Mouse (Mus musculus) bone marrow macrophage, adult 2 months (primary cell): Measurements from ENCODE around the gene Aldh4a1.

ENCODE experiments used
- CTCF ChIP-seq: IDR thresholded peaks from 2 replicates; pipeline ENCODE4 v1.5.1; 2012; ENCODE audit warnings: low read depth, mild to moderate bottlenecking, low read length, moderate library complexity
- POLR2A ChIP-seq: IDR thresholded peaks from 2 replicates; pipeline ENCODE4 v1.6.1; 2012; ENCODE audit warnings: mild to moderate bottlenecking, low read depth, low read length, borderline replicate concordance

- TF ChIP-seq CTCF (no peak), POLR2A (no peak)
Measured at GRCm38 (mm10) chr4:139587773-139588172, 34.9 kb upstream of the Aldh4a1 start.
